Mouse (Mus musculus) liver, embryonic 16.5 days (tissue): Measurements from ENCODE around the gene Chd9. TPM values are rescaled to one million over a fixed set of nuclear protein-coding genes. Genes with fewer than 3 reads are reported as not detected.
A peak's percentile ranks its signal among the peaks of the same experiment; 100 is the strongest.

Experiments used
- ATAC-seq: fragments of 200-750 bp; cut with Nextera tagmentation; 2 replicates; pipeline ENCODE4 v1.8.0; 2017; ENCODE audit warnings: low read depth, mild to moderate bottlenecking, moderate number of reproducible peaks, moderate library complexity
- H3K27ac ChIP-seq: fragments of 300-500 bp; sonication (generic); 2 replicates; pipeline ENCODE4 v1.5.1; 2014; ENCODE audit warnings: mild to moderate bottlenecking, low read length
- H3K27me3 ChIP-seq: fragments of 300-500 bp; sonication (generic); 2 replicates; pipeline ENCODE4 v1.6.1; 2014; ENCODE audit warnings: low read depth, low read length, mixed read lengths; ENCODE audit not compliant: control insufficient read depth, insufficient read depth
- H3K36me3 ChIP-seq: fragments of 300-500 bp; sonication (generic); 2 replicates; pipeline ENCODE4 v1.6.1; 2014; ENCODE audit warnings: mild to moderate bottlenecking; ENCODE audit not compliant: control insufficient read depth, insufficient read depth
- H3K4me1 ChIP-seq: fragments of 300-500 bp; sonication (generic); 2 replicates; pipeline ENCODE4 v1.6.1; 2014; ENCODE audit warnings: low read depth, low read length, mixed read lengths; ENCODE audit not compliant: control insufficient read depth
- H3K4me2 ChIP-seq: fragments of 300-500 bp; sonication (generic); 2 replicates; pipeline ENCODE4 v1.6.1; 2014; ENCODE audit warnings: low read depth, low read length, mixed read lengths
- H3K4me3 ChIP-seq: fragments of 300-500 bp; sonication (generic); 2 replicates; pipeline ENCODE4 v1.5.1; 2014; ENCODE audit warnings: low read depth, mild to moderate bottlenecking, low read length
- H3K9ac ChIP-seq: fragments of 300-500 bp; sonication (generic); 2 replicates; pipeline ENCODE4 v1.6.1; 2014; ENCODE audit warnings: low read depth, low read length
- H3K9me3 ChIP-seq: fragments of 300-500 bp; sonication (generic); replicated peaks from 2 replicates; pipeline ENCODE4 v1.6.1; 2016; ENCODE audit warnings: low read length; ENCODE audit not compliant: control insufficient read depth
- WGBS: fragments of 180-500 bp; shearing (Covaris S2); extraction: QIAGEN DNeasy Blood & Tissue Kit; methylation state at CpG from one replicate; pipeline ENCODE4 v1.1.7; 2014; ENCODE audit not compliant: insufficient replicate concordance; 5-methylcytosine and 5-hydroxymethylcytosine counted together
- polyA plus RNA-seq: library from polyadenylated mRNA; unstranded; fragments of >200 nt; fragmentation: Nextera tagmentation; extraction: Ambion mirVana; gene quantifications from 2 replicates; pipeline ENCODE4 v1.2.1, GENCODE M21; 2015

Chd9 gene
- polyA plus RNA-seq, 1 experiment from 2014 or later, result 18.5 TPM

GRCm38 (mm10) chr8:90849462-90850050 lies 21.4 kb downstream of the Chd9 start:
- Histone ChIP-seq H3K27me3 (no peaks in the 10 kb centered on the region), H3K4me2 (no peak overlapping the region), H3K9ac (no peak overlapping the region), H3K36me3 (no peaks in the 10 kb centered on the region), H3K9me3 (no peaks in the 10 kb centered on the region), H3K27ac (no peak overlapping the region), H3K4me3 (no peak overlapping the region), H3K4me1 (no peaks in the 10 kb centered on the region)
- WGBS, result 67% methylated on average over 11 of the region's 11 CpGs
- ATAC-seq, result no peak

- no peaks in the 10 kb centered on the region for H3K36me3 ChIP-seq
Measured at GRCm38 (mm10) chr8:90851544-90851943, 23.4 kb downstream of the Chd9 start.

GRCm38 (mm10) chr8:90853971-90854670 lies 26.0 kb downstream of the Chd9 start:
- no peak for ATAC-seq
- no peaks in the 10 kb centered on the region for H3K9me3 ChIP-seq
- 61% methylated on average over 9 of the region's 9 CpGs for WGBS
- H3K9ac ChIP-seq, result no peak overlapping the region
- no peak overlapping the region for H3K4me3 ChIP-seq
- H3K4me1 ChIP-seq, result peaks cover 2% of the 10 kb centered on the region; the same call in 1 of the 2 replicates
- no peaks in the 10 kb centered on the region for H3K36me3 ChIP-seq
- no peak overlapping the region for H3K27ac ChIP-seq
- H3K27me3 ChIP-seq, result no peaks in the 10 kb centered on the region
- no peak overlapping the region for H3K4me2 ChIP-seq

More at GRCm38 (mm10) chr8:90851544-90851943, 23.4 kb downstream of the Chd9 start:
- Histone ChIP-seq H3K27me3 (no peaks in the 10 kb centered on the region), H3K9me3 (no peaks in the 10 kb centered on the region), H3K27ac (no peak overlapping the region), H3K4me1 (peaks cover 2% of the 10 kb centered on the region; the same call in 1 of the 2 replicates), H3K9ac (no peak overlapping the region), H3K4me2 (no peak overlapping the region), H3K4me3 (no peak overlapping the region)
- 67% methylated on average over 8 of the region's 8 CpGs for WGBS
- ATAC-seq, result no peak

- Histone ChIP-seq H3K4me3 (no peak overlapping the region), H3K9ac (no peak overlapping the region), H3K4me2 (0 out of 2 replicates have a peak overlapping the region, but pooled peaks have one; percentile 9), H3K4me1 (peaks cover 2% of the 10 kb centered on the region; the same call in 1 of the 2 replicates), H3K9me3 (no peaks in the 10 kb centered on the region), H3K36me3 (no peaks in the 10 kb centered on the region), H3K27ac (no peak overlapping the region), H3K27me3 (no peaks in the 10 kb centered on the region)
- no peak for ATAC-seq
- 24% methylated on average over 10 of the region's 10 CpGs for WGBS
Measured at GRCm38 (mm10) chr8:90854671-90855161, 26.6 kb downstream of the Chd9 start.

- H3K4me2 ChIP-seq, result no peak overlapping the region
- peaks cover 2% of the 10 kb centered on the region; the same call in 1 of the 2 replicates for H3K4me1 ChIP-seq
- H3K9me3 ChIP-seq, result no peaks in the 10 kb centered on the region
- H3K36me3 ChIP-seq, result no peaks in the 10 kb centered on the region
- H3K9ac ChIP-seq, result no peak overlapping the region
- no peaks in the 10 kb centered on the region for H3K27me3 ChIP-seq
- WGBS, result 62% methylated on average over 3 of the region's 3 CpGs
- no peak for ATAC-seq
- H3K27ac ChIP-seq, result no peak overlapping the region
- no peak overlapping the region for H3K4me3 ChIP-seq
Measured at GRCm38 (mm10) chr8:90856171-90856570, 28.0 kb downstream of the Chd9 start.

GRCm38 (mm10) chr8:90856952-90857351 lies 28.8 kb downstream of the Chd9 start:
- H3K9me3 ChIP-seq, result no peaks in the 10 kb centered on the region
- H3K36me3 ChIP-seq, result no peaks in the 10 kb centered on the region
- H3K4me2 ChIP-seq, result no peak overlapping the region
- WGBS, result 29% methylated on average over 1 of the region's 1 CpGs
- ATAC-seq, result 0 out of 2 replicates have a peak, but pooled peaks have one; percentile 13
- H3K27me3 ChIP-seq, result no peaks in the 10 kb centered on the region
- no peak overlapping the region for H3K27ac ChIP-seq
- H3K9ac ChIP-seq, result no peak overlapping the region
- peaks cover 2% of the 10 kb centered on the region; the same call in 1 of the 2 replicates for H3K4me1 ChIP-seq
- no peak overlapping the region for H3K4me3 ChIP-seq

- peaks cover 2% of the 10 kb centered on the region; the same call in 1 of the 2 replicates for H3K4me1 ChIP-seq
- H3K4me2 ChIP-seq, result no peak overlapping the region
- H3K36me3 ChIP-seq, result no peaks in the 10 kb centered on the region
- no peak overlapping the region for H3K4me3 ChIP-seq
- no peak overlapping the region for H3K27ac ChIP-seq
- no peak overlapping the region for H3K9ac ChIP-seq
- ATAC-seq, result no peak
- H3K9me3 ChIP-seq, result no peaks in the 10 kb centered on the region
- 82% methylated on average over 2 of the region's 2 CpGs for WGBS
- no peaks in the 10 kb centered on the region for H3K27me3 ChIP-seq
Measured at GRCm38 (mm10) chr8:90858071-90858470, 29.9 kb downstream of the Chd9 start.

- Histone ChIP-seq H3K27ac (no peak overlapping the region), H3K4me2 (no peak overlapping the region), H3K36me3 (no peaks in the 10 kb centered on the region), H3K9me3 (no peaks in the 10 kb centered on the region), H3K9ac (no peak overlapping the region), H3K4me3 (no peak overlapping the region), H3K27me3 (no peaks in the 10 kb centered on the region), H3K4me1 (no peaks in the 10 kb centered on the region)
- no peak for ATAC-seq
- 17% methylated on average over 9 of the region's 9 CpGs for WGBS
Measured at GRCm38 (mm10) chr8:90861266-90861944, 33.3 kb downstream of the Chd9 start.
